ENCODE assay signal across 10 mouse cellular contexts in the genomic region with DNA sequence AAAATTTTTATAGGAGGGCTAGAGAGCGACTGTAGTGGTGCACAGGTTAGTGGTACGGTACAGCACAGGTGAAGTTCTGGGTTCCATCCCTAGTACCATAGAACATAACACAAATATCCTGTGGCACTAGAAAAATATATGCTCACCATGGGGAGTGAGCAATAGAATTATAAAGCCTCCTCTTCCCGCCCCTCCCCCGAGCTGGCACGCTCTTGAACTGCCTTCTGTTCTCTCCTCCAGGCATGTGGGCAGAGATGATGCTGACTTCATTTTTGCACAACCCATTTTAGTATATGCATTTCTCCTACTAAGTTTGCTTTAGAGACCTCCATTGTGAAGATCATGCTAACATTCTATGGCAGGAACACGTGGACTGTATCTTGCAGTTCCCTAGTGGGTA.
DNase-seq lines count a peak whose midpoint lies in the region; ATAC-seq lines count a peak whose summit lies in the region.
"Had no signal": no experiment of that assay in that cellular context is flagged by ENCODE, and none has a peak within 500 bp of the region (broad histone marks: within the 10 kb centered on the region; RNA-seq: fewer than 3 reads in every experiment).

No protein-coding gene starts in this region.

- H3K27ac ChIP-seq in heart, embryonic 10.5 days: no peak overlapping the region
- no peak overlapping the region for H3K27ac ChIP-seq in heart, embryonic 12.5 days (ENCODE audit: poor library complexity, severe bottlenecking)
- no peak overlapping the region for H3K27ac ChIP-seq in hindbrain, embryonic 16.5 days (ENCODE audit: low read depth, low read length)
- 0 out of 2 replicates have a peak overlapping the region, but pooled peaks have one; percentile 12 for H3K27ac ChIP-seq in midbrain, embryonic 15.5 days
- H3K27ac ChIP-seq in liver, embryonic 11.5 days (ENCODE audit: low read depth, low read length): no peak overlapping the region
- H3K27ac ChIP-seq: heart, embryonic 13.5 days had no signal

- H3K9me3 ChIP-seq in heart, embryonic 10.5 days: no peaks in the 10 kb centered on the region
- H3K9me3 ChIP-seq in heart, embryonic 12.5 days (replicated peaks): no peaks in the 10 kb centered on the region
- H3K9me3 ChIP-seq in hindbrain, embryonic 16.5 days (ENCODE audit: control insufficient read depth, low read length): no peaks in the 10 kb centered on the region
- no peaks in the 10 kb centered on the region for H3K9me3 ChIP-seq in midbrain, embryonic 15.5 days
- H3K9me3 ChIP-seq in liver, embryonic 11.5 days (ENCODE audit: control insufficient read depth, low read length): no peaks in the 10 kb centered on the region
- H3K9me3 ChIP-seq: heart, embryonic 13.5 days had no signal

- no peak for ATAC-seq in heart, embryonic 12.5 days (ENCODE audit: insufficient number of reproducible peaks, low FRiP score)
- ATAC-seq in hindbrain, embryonic 16.5 days: peak; percentile 25; the same call in 1 of the 2 replicates
- peak; percentile 41 for ATAC-seq in midbrain, embryonic 15.5 days (replicated peaks)
- no peak for ATAC-seq in liver, embryonic 11.5 days (replicated peaks; ENCODE audit: low FRiP score)

- peaks cover 41% of the 10 kb centered on the region for H3K36me3 ChIP-seq in heart, embryonic 10.5 days
- peaks cover 38% of the 10 kb centered on the region for H3K36me3 ChIP-seq in heart, embryonic 12.5 days
- H3K36me3 ChIP-seq in hindbrain, embryonic 16.5 days (ENCODE audit: control insufficient read depth, insufficient read depth, low read length): peaks cover 13% of the 10 kb centered on the region; the same call in 1 of the 2 replicates
- H3K36me3 ChIP-seq in midbrain, embryonic 15.5 days (replicated peaks): 0 out of 2 replicates have a peak, but pooled peaks cover 5% of the 10 kb centered on the region
- peaks cover under 1% of the 10 kb centered on the region; the same call in 1 of the 2 replicates for H3K36me3 ChIP-seq in liver, embryonic 11.5 days (ENCODE audit: control insufficient read depth, insufficient read depth, low read length)

- H3K9ac ChIP-seq in heart, embryonic 12.5 days: no peak overlapping the region
- no peak overlapping the region for H3K9ac ChIP-seq in hindbrain, embryonic 16.5 days (ENCODE audit: low read depth, low read length)
- H3K9ac ChIP-seq in midbrain, embryonic 15.5 days: no peak overlapping the region
- H3K9ac ChIP-seq in liver, embryonic 11.5 days (ENCODE audit: low read depth, low read length): no peak overlapping the region
- H3K9ac ChIP-seq: heart, embryonic 13.5 days had no signal

- H3K27me3 ChIP-seq in heart, embryonic 10.5 days (ENCODE audit: insufficient read depth, poor library complexity, severe bottlenecking): no peaks in the 10 kb centered on the region
- H3K27me3 ChIP-seq in heart, embryonic 12.5 days (replicated peaks): no peaks in the 10 kb centered on the region
- no peaks in the 10 kb centered on the region for H3K27me3 ChIP-seq in hindbrain, embryonic 16.5 days (replicated peaks; ENCODE audit: control insufficient read depth, insufficient read depth, low read length)
- no peaks in the 10 kb centered on the region for H3K27me3 ChIP-seq in midbrain, embryonic 15.5 days (replicated peaks)
- H3K27me3 ChIP-seq in liver, embryonic 11.5 days (replicated peaks; ENCODE audit: control insufficient read depth, insufficient read depth, low read length): no peaks in the 10 kb centered on the region
- H3K27me3 ChIP-seq: heart, embryonic 13.5 days had no signal

- H3K4me2 ChIP-seq in heart, embryonic 12.5 days: no peak overlapping the region
- no peak overlapping the region for H3K4me2 ChIP-seq in hindbrain, embryonic 16.5 days (ENCODE audit: low read length)
- H3K4me2 ChIP-seq in midbrain, embryonic 15.5 days: no peak overlapping the region
- no peak overlapping the region for H3K4me2 ChIP-seq in liver, embryonic 11.5 days
- H3K4me2 ChIP-seq: heart, embryonic 13.5 days had no signal

- 85% methylated on average over 6 of the region's 6 CpGs for WGBS in heart, embryonic 10.5 days
- WGBS in heart, embryonic 12.5 days: 80% methylated on average over 6 of the region's 6 CpGs
- WGBS in hindbrain, embryonic 16.5 days: 72% methylated on average over 6 of the region's 6 CpGs
- WGBS in midbrain, embryonic 15.5 days: 76% methylated on average over 6 of the region's 6 CpGs
- WGBS in liver, embryonic 11.5 days: 89% methylated on average over 6 of the region's 6 CpGs

- H3K4me1 ChIP-seq in heart, embryonic 10.5 days: peaks cover 14% of the 10 kb centered on the region; the same call in 1 of the 2 replicates
- H3K4me1 ChIP-seq in heart, embryonic 12.5 days (replicated peaks): peaks cover 7% of the 10 kb centered on the region; the same call in 1 of the 2 replicates
- H3K4me1 ChIP-seq in hindbrain, embryonic 16.5 days (ENCODE audit: control insufficient read depth, insufficient read depth, low read depth, low read length): no peaks in the 10 kb centered on the region
- H3K4me1 ChIP-seq in midbrain, embryonic 15.5 days: peaks cover 15% of the 10 kb centered on the region
- peaks cover 14% of the 10 kb centered on the region for H3K4me1 ChIP-seq in liver, embryonic 11.5 days (replicated peaks; ENCODE audit: control insufficient read depth, insufficient read depth, low read length)

- H3K4me3 ChIP-seq in heart, embryonic 10.5 days: no peak overlapping the region
- no peak overlapping the region for H3K4me3 ChIP-seq in heart, embryonic 12.5 days
- H3K4me3 ChIP-seq in hindbrain, embryonic 16.5 days (ENCODE audit: low read length): no peak overlapping the region
- H3K4me3 ChIP-seq in midbrain, embryonic 15.5 days: no peak overlapping the region
- no peak overlapping the region for H3K4me3 ChIP-seq in liver, embryonic 11.5 days (ENCODE audit: low read depth, low read length)
- H3K4me3 ChIP-seq: heart, embryonic 13.5 days had no signal

- peak; percentile 56 for DNase-seq in heart, embryonic 10.5 days (ENCODE audit: low spot score)
- DNase-seq in cerebellum, adult 11-12 months: peak; percentile 59
- no peak for DNase-seq in kidney, postnatal 25 days
- DNase-seq in liver, embryonic 11.5 days (ENCODE audit: low spot score): no peak
- DNase-seq in gastrocnemius, postnatal 10 days: no peak
- DNase-seq: thymus, postnatal 25 days had no signal

Comparison
In these comparisons a context has a peak if more than half of its experiments do, and no peak if none do; other contexts are left out.
1. DNase-seq: peak in heart, embryonic 10.5 days (single experiment) and cerebellum, adult 11-12 months (single experiment); none in kidney, postnatal 25 days (0 of 2), liver, embryonic 11.5 days (single experiment) and gastrocnemius, postnatal 10 days (single experiment).
2. ATAC-seq: peak in hindbrain, embryonic 16.5 days (single experiment) and midbrain, embryonic 15.5 days (single experiment); none in heart, embryonic 12.5 days (single experiment) and liver, embryonic 11.5 days (single experiment).